ENCODE assay signal across 7 mouse cellular contexts in the genomic region with DNA sequence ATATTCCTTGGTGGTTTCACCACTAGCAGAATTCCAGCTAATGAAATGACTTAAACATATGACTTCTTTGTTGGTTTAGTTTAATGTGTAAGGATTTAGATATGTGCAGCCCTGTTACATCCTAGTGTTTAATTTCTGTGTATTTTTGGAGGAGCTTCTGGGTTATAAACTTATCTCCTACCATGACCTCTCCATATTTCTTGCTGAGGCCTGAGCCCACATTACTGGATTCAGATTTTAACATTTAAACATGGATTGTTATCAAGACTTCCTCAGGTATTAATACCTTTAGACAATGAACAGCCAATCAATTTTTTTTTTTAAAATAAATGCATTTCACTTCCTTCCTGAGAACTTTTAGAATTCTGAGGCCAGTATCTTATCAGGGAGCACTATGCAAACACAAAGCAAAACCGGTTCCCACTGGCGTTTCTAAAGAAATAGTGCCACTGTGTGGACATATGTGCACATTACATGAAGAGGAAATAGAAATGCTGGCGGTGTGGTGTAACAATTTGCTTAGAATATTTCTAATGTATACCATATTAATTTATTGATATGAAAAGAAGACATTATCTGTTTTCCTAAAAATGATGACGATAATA.
DNase-seq lines count a peak whose midpoint lies in the region; ATAC-seq and TF ChIP-seq lines count a peak whose summit lies in the region.

No protein-coding gene starts in this region.

- no peak overlapping the region for H3K9ac ChIP-seq in liver, embryonic 11.5 days (ENCODE audit: low read depth, low read length)
- H3K9ac ChIP-seq in hindbrain, postnatal 0 days (replicated peaks; ENCODE audit: low read length), result no peak overlapping the region

- no peaks in the 10 kb centered on the region for H3K4me1 ChIP-seq in liver, embryonic 11.5 days (replicated peaks; ENCODE audit: control insufficient read depth, insufficient read depth, low read length)
- H3K4me1 ChIP-seq in cortical plate, adult 2 months (ENCODE audit: control insufficient read depth, insufficient read depth, low read length), result no peaks in the 10 kb centered on the region
- H3K4me1 ChIP-seq in hindbrain, postnatal 0 days (ENCODE audit: insufficient read depth, low read length), result no peaks in the 10 kb centered on the region

- H3K27me3 ChIP-seq in liver, embryonic 11.5 days (replicated peaks; ENCODE audit: control insufficient read depth, insufficient read depth, low read length), result no peaks in the 10 kb centered on the region
- no peaks in the 10 kb centered on the region for H3K27me3 ChIP-seq in hindbrain, postnatal 0 days (ENCODE audit: insufficient read depth, low read length)

- TF ChIP-seq POLR2A in cortical plate, adult 2 months (IDR thresholded peaks at IDR 0.05; ENCODE audit: extremely low read depth, insufficient read depth, low read length), result no peak

- no peak overlapping the region for H3K4me3 ChIP-seq in liver, embryonic 11.5 days (ENCODE audit: low read depth, low read length)
- H3K4me3 ChIP-seq in cortical plate, adult 2 months (ENCODE audit: insufficient read depth, low read length), result no peak overlapping the region
- no peak overlapping the region for H3K4me3 ChIP-seq in hindbrain, postnatal 0 days (ENCODE audit: low read length)

- peak; percentile 57; the same call in 1 of the 2 replicates for ATAC-seq in liver, embryonic 11.5 days (replicated peaks; ENCODE audit: low FRiP score)
- ATAC-seq in hindbrain, postnatal 0 days, result 0 out of 2 replicates have a peak, but pooled peaks have one; percentile 55

- no peaks in the 10 kb centered on the region for H3K36me3 ChIP-seq in liver, embryonic 11.5 days (ENCODE audit: control insufficient read depth, insufficient read depth, low read length)
- no peaks in the 10 kb centered on the region for H3K36me3 ChIP-seq in hindbrain, postnatal 0 days (ENCODE audit: insufficient read depth, low read length)

- H3K4me2 ChIP-seq in liver, embryonic 11.5 days, result no peak overlapping the region
- H3K4me2 ChIP-seq in hindbrain, postnatal 0 days (ENCODE audit: low read depth, low read length), result no peak overlapping the region

- 3% methylated on average over 4 of the region's 4 CpGs for WGBS in liver, embryonic 11.5 days
- WGBS in hindbrain, postnatal 0 days, result 4% methylated on average over 4 of the region's 4 CpGs

- no peak overlapping the region for H3K27ac ChIP-seq in liver, embryonic 11.5 days (ENCODE audit: low read depth, low read length)
- H3K27ac ChIP-seq in cortical plate, adult 2 months (ENCODE audit: insufficient read depth, low read length), result no peak overlapping the region
- no peak overlapping the region for H3K27ac ChIP-seq in hindbrain, postnatal 0 days

- TF ChIP-seq CTCF in cortical plate, adult 2 months (IDR thresholded peaks at IDR 0.05; ENCODE audit: extremely low read depth, insufficient read depth, low read length), result peak; percentile 62
- peak; percentile 82 for TF ChIP-seq CTCF in hindbrain, postnatal 0 days (IDR thresholded peaks at IDR 0.05; ENCODE audit: low read depth)

- no peak for DNase-seq in liver, embryonic 11.5 days (ENCODE audit: low spot score)
- DNase-seq in liver (no peak), ZHBTc4 (ENCODE audit: low read depth, low spot score) (peak; percentile 37)
- DNase-seq in hindbrain, postnatal 0 days (ENCODE audit: low spot score), result peak; percentile 83
- DNase-seq in lung, postnatal 25 days (ENCODE audit: low spot score), result peak; percentile 9
- no peak for DNase-seq in thymus, adult 18-20 months

- H3K9me3 ChIP-seq in liver, embryonic 11.5 days (ENCODE audit: control insufficient read depth, low read length), result no peaks in the 10 kb centered on the region
- no peaks in the 10 kb centered on the region for H3K9me3 ChIP-seq in hindbrain, postnatal 0 days (ENCODE audit: low read length)

Comparison
In these comparisons a context has a peak if more than half of its experiments do, and no peak if none do; other contexts are left out.
1. DNase-seq: peak in ZHBTc4 (single experiment), hindbrain, postnatal 0 days (single experiment) and lung, postnatal 25 days (single experiment); none in liver, embryonic 11.5 days (single experiment), liver (single experiment) and thymus, adult 18-20 months (0 of 2).